Mouse (Mus musculus) ES-E14 (cell line): Measurements from ENCODE around the gene Cs. TPM values are rescaled to one million over a fixed set of nuclear protein-coding genes. Genes with fewer than 3 reads are reported as not detected.

Experiments used
- DNase-seq: peaks from one replicate; pipeline ENCODE4 v3.0.0-alpha.2; 2013; ENCODE audit warnings: low read depth, low spot score
- H3K27ac ChIP-seq: 2 replicates; pipeline ENCODE4 v1.5.1; 2012; ENCODE audit warnings: low read depth, mild to moderate bottlenecking, low read length, moderate library complexity, mixed read lengths; ENCODE audit not compliant: poor library complexity, insufficient read depth, severe bottlenecking
- H3K36me3 ChIP-seq: 2 replicates; pipeline ENCODE4 v1.6.1; 2012; ENCODE audit warnings: mild to moderate bottlenecking, low read length, moderate library complexity, mixed read lengths; ENCODE audit not compliant: control insufficient read depth, poor library complexity, insufficient read depth, severe bottlenecking
- H3K4me1 ChIP-seq, 2 experiments: fragments of 150-350 bp in 1 of 2; sonication (generic) in 1 of 2; 2 replicates each; pipeline ENCODE4 v1.6.1; 2012; ENCODE audit warnings: low read length in 2 of 2, mild to moderate bottlenecking in 1 of 2, mixed read lengths in 1 of 2; ENCODE audit not compliant: control insufficient read depth in 2 of 2, insufficient read depth in 2 of 2, poor library complexity in 1 of 2
- H3K4me3 ChIP-seq, 2 experiments: fragments of 150-350 bp in 1 of 2; sonication (generic) in 1 of 2; 2 replicates each; pipeline ENCODE4 v1.5.1; 2012; ENCODE audit warnings: low read length in 2 of 2, low read depth in 1 of 2, mild to moderate bottlenecking in 1 of 2, mixed read lengths in 1 of 2; ENCODE audit not compliant: insufficient read depth in 1 of 2, poor library complexity in 1 of 2, severe bottlenecking in 1 of 2
- H3K9ac ChIP-seq: 2 replicates; pipeline ENCODE4 v1.6.1; 2012; ENCODE audit warnings: low read depth, mild to moderate bottlenecking, low read length, mixed read lengths; ENCODE audit not compliant: poor library complexity, insufficient read depth, severe bottlenecking
- H3K9me3 ChIP-seq: fragments of 150-350 bp; sonication (generic); 2 replicates; pipeline ENCODE4 v1.6.1; 2012; ENCODE audit warnings: low read depth, mild to moderate bottlenecking, low read length; ENCODE audit not compliant: control insufficient read depth, insufficient read depth
- CHD2 ChIP-seq: IDR thresholded peaks from 2 replicates; pipeline ENCODE4 v1.6.1; 2014; ENCODE audit warnings: mild to moderate bottlenecking, low read depth, low read length, inconsistent platforms
- HCFC1 ChIP-seq: IDR thresholded peaks from 2 replicates; pipeline ENCODE4 v1.6.1; 2012; ENCODE audit warnings: low read length, inconsistent platforms, borderline replicate concordance; ENCODE audit not compliant: insufficient read depth
- MAFK ChIP-seq: IDR thresholded peaks from 2 replicates; pipeline ENCODE4 v1.6.1; 2014; ENCODE audit warnings: mild to moderate bottlenecking, low read depth, low read length, inconsistent platforms; ENCODE audit not compliant: insufficient read depth
- ZC3H11A ChIP-seq: IDR thresholded peaks from 2 replicates; pipeline ENCODE4 v1.6.1; 2012; ENCODE audit warnings: low read depth, mild to moderate bottlenecking, inconsistent platforms, low read length, borderline replicate concordance
- ZNF384 ChIP-seq: IDR thresholded peaks from 2 replicates; pipeline ENCODE4 v1.6.1; 2012; ENCODE audit warnings: low read depth, low read length, inconsistent platforms
- in situ Hi-C, 2 experiments: fragments of 600-800 bp; cut with MboI; formaldehyde crosslinking; loops; one replicate each; pipeline ENCODE4 v1.15.1; 2025; ENCODE audit warnings: low sequenced_read_pairs in 2 of 2, inconsistent platforms in 1 of 2; ENCODE audit not compliant: unreplicated experiment in 2 of 2
- total RNA-seq: library from RNA; depleted of rRNA; stranded (reverse); fragments of 300-350 nt; gene quantifications from 2 replicates; pipeline ENCODE4 v1.2.3, GENCODE M21; 2012

Cs gene
- total RNA-seq, 1 experiment: 143 TPM

DNA sequence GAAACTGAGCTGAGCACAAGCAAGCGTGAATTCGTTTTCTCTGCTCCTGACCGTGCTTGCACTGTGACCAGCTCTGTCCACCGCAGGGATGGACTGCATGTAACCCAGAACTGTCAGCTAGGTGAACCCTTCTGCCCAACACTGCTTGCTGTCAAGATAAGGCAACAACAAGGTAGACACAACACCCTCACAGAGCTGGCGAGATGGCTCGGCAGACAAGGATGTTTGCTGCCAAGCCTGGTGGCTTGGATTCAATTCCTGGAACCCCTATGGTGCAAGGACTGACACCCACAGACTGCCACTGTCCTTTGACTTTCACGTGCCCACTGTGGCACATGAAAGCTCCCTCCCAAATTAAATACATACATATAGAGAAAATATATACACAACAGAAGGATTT lies 66.4 kb downstream of the Cs start:
- Histone ChIP-seq H3K9me3 (no peaks in the 10 kb centered on the region), H3K9ac (no peak overlapping the region), H3K4me3 (no peak overlapping the region), H3K36me3 (peaks cover 10% of the 10 kb centered on the region; the same call in 1 of the 2 replicates), H3K4me1 (peaks cover 0 to 4% of the 10 kb centered on the region in 2 experiments; a peak in 1 of 4 replicates), H3K27ac (no peak overlapping the region)
- DNase-seq: no peak
- no peak for TF ChIP-seq ZNF384
- TF ChIP-seq HCFC1: no peak
- TF ChIP-seq CHD2: no peak
- TF ChIP-seq MAFK: no peak
- no peak for TF ChIP-seq ZC3H11A
- in situ Hi-C loops: no loop called here

DNA sequence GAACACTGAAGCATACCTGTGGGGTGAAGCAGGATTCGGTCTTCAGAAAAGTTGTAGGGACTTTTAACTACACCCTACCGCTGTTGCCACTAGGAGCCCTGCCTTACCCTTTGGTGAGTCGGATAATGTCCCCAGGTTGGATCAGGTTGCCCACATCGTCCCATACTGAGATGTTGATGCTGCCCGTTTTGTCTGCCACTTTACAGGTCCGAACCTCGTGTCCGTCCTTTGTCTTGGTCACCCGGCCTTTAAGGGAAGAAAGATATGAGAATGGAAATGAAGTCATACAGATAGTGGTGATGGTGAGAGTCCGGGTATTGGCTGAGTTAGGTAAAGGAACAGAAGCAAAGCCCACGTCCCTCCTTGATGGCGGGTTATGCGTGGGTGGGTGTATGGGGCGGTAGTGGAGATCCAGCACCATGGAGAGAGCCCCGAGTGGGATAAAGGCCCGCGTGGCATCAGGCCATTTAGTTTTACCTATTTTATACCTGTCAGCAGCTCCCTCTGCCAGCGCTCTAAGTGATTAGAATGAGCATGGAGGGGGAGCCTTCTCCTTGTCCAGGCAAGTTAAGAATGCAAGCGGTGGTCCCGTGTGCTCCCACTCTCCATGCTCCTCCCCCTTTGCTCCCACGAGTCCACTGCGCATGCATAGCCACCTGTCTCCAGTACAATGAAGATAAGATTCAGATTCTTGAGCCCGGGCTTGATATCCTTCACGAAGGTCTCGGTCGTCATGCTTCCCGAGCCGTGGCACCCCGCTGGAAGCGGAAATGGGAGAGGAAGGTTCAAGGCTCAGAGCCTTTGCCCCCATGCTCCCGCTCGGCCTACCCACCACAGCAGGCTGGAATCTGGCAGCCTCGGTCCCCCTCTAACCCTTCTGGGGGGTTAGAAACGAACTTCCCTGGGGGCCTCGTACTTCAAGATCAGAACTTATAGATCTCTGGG lies 71.3 kb downstream of the Cs start:
- Histone ChIP-seq H3K4me3 (peak overlapping the region; percentile 81 to 83), H3K4me1 (peaks cover 2 to 5% of the 10 kb centered on the region in 2 experiments; a peak in 1 of 4 replicates), H3K9me3 (no peaks in the 10 kb centered on the region), H3K36me3 (peaks cover 9% of the 10 kb centered on the region; the same call in 1 of the 2 replicates), H3K27ac (peak overlapping the region; percentile 59), H3K9ac (peak overlapping the region; percentile 83)
- no peak for DNase-seq
- no peak for TF ChIP-seq CHD2
- TF ChIP-seq ZC3H11A: no peak
- TF ChIP-seq MAFK: no peak
- TF ChIP-seq HCFC1: no peak
- TF ChIP-seq ZNF384: no peak
- in situ Hi-C loops: no loop called here

DNA sequence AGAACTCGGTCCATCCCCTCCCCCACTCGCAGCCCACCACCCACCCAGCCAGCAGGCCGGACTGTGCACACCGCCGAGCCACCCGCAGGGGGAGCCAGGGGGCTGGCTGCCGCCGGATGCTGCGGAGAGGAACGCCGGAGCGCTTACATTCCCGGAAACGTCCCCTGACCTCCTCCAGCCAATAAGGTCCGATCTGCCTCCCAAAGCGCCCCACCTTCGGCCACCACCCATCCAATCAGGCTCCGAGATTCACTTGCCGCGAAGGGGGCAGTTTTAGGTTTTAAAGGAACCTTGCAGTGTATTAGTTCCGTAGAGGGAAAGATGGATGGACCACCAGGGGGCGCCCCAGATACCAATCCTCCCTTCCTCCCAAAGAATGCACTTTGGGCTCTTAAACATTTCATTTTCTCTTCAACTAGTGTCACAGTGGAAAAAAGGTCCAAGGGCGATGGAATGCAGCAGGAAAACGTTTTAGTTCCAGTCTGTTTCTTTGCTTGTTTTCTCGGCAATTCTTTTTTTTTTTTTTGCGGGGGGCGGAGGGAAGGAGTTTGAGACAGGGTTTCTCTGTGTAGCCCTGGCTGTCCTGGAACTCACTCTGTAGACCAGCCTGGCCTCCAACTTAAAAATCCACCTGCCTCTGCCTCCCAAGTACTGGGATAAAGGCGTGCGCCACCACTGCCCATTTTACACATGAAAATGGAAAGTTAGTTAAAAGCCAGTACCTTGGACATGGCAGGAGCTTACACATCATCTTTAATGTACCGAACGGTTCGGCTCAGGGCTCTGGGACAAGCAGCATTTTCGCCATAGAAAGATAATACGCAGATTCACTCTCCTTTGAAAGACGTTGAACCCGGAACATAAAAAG lies 72.4 kb downstream of the Cs start:
- peak overlapping the region; percentile 83 for H3K9ac ChIP-seq
- in situ Hi-C loops: no loop called here
- peak overlapping the region; percentile 59; the same call in 1 of the 2 replicates for H3K27ac ChIP-seq
- TF ChIP-seq ZC3H11A: no peak
- TF ChIP-seq HCFC1: 0 out of 2 replicates have a peak, but pooled peaks have one; percentile 58
- peak; percentile 87 for TF ChIP-seq ZNF384
- TF ChIP-seq CHD2: no peak
- no peak for TF ChIP-seq MAFK
- peaks cover 11% of the 10 kb centered on the region for H3K36me3 ChIP-seq
- H3K4me1 ChIP-seq: peaks cover 2 to 5% of the 10 kb centered on the region in 2 experiments; a peak in 1 of 4 replicates
- H3K4me3 ChIP-seq: peak overlapping the region; percentile 83 to 95
- DNase-seq: peak; percentile 95
- H3K9me3 ChIP-seq: no peaks in the 10 kb centered on the region

DNA sequence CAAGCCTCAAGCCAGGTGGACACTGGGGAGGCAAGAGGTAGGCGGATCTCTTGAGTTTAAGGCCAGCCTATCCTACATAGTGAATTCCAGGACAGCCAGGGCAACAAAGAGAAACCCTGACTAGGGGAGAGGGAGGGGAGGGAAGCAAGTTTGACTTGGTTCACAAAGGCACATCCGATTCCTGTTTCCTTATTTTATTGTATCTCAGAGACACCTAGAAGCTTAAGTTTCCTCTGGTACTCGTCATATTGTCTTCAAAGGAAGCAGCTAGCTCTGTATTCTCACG lies 73.0 kb downstream of the Cs start:
- DNase-seq: no peak
- peaks cover 15% of the 10 kb centered on the region for H3K36me3 ChIP-seq
- peak overlapping the region; percentile 60; the same call in 1 of the 2 replicates for H3K9ac ChIP-seq

More for the DNA sequence above, 73.0 kb downstream of the Cs start:
- Histone ChIP-seq H3K27ac (no peak overlapping the region), H3K9me3 (no peaks in the 10 kb centered on the region), H3K4me3 (peak overlapping the region; percentile 42 to 95; a peak in 3 of 4 replicates), H3K4me1 (peaks cover 2 to 5% of the 10 kb centered on the region in 2 experiments; a peak in 1 of 4 replicates)
- in situ Hi-C loops: no loop called here
- TF ChIP-seq ZC3H11A: no peak
- no peak for TF ChIP-seq ZNF384
- TF ChIP-seq HCFC1: no peak
- TF ChIP-seq MAFK: no peak
